Mouse (Mus musculus) spleen, adult 2 months (tissue): Measurements from ENCODE around the gene Hs6st3. TPM values are rescaled to one million over a fixed set of nuclear protein-coding genes. Genes with fewer than 3 reads are reported as not detected.

Source experiments
- DNase-seq, 2 experiments: peaks; one replicate each; pipeline versions ENCODE4 v3.0.0 to v3.0.0-alpha.2; 2012 to 2021; ENCODE audit warnings: low spot score in 2 of 2, low read depth in 1 of 2
- H3K27ac ChIP-seq: fragments of 200-500 bp; 2 replicates; pipeline ENCODE4 v1.5.1; 2012; ENCODE audit warnings: low read length, inconsistent platforms; ENCODE audit not compliant: insufficient read depth
- H3K27me3 ChIP-seq: fragments of 200-500 bp; 2 replicates; pipeline ENCODE4 v1.6.1; 2012; ENCODE audit warnings: mild to moderate bottlenecking, moderate library complexity, low read length, inconsistent platforms; ENCODE audit not compliant: control insufficient read depth, insufficient read depth
- H3K36me3 ChIP-seq: fragments of 200-500 bp; 2 replicates; pipeline ENCODE4 v1.6.1; 2012; ENCODE audit warnings: mild to moderate bottlenecking, low read length, inconsistent platforms; ENCODE audit not compliant: control insufficient read depth, insufficient read depth
- H3K4me1 ChIP-seq: fragments of 200-500 bp; 2 replicates; pipeline ENCODE4 v1.6.1; 2011; ENCODE audit warnings: inconsistent platforms; ENCODE audit not compliant: control insufficient read depth, insufficient read depth, insufficient read length
- H3K4me3 ChIP-seq: fragments of 200-500 bp; 2 replicates; pipeline ENCODE4 v1.5.1; 2011; ENCODE audit warnings: mild to moderate bottlenecking, inconsistent platforms; ENCODE audit not compliant: insufficient read depth, insufficient read length; ENCODE audit errors: extremely low read depth
- CTCF ChIP-seq: fragments of 200-500 bp; IDR thresholded peaks from 2 replicates; pipeline ENCODE4 v1.5.1; 2011; ENCODE audit warnings: mild to moderate bottlenecking, inconsistent platforms; ENCODE audit not compliant: insufficient read depth, insufficient read length, insufficient replicate concordance; ENCODE audit errors: extremely low read depth
- POLR2A ChIP-seq: fragments of 200-500 bp; IDR thresholded peaks from 2 replicates; pipeline ENCODE4 v1.6.1; 2011; ENCODE audit warnings: low read depth, low read length, inconsistent platforms
- WGBS: fragments of 180-500 bp; shearing (Covaris S2); methylation state at CpG from one replicate; pipeline ENCODE4 v1.1.7; 2018; 5-methylcytosine and 5-hydroxymethylcytosine counted together
- polyA plus RNA-seq: library from polyadenylated mRNA; depleted of rRNA; stranded (reverse); fragments of >200 nt; gene quantifications from 2 replicates; pipeline ENCODE4 v1.2.3, GENCODE M21; 2012

Gene Hs6st3
- polyA plus RNA-seq, 1 experiment = not detected

GRCm38 (mm10) chr14:119892922-119893321, 754.8 kb downstream of the Hs6st3 start:
- no peak for DNase-seq
- Histone ChIP-seq H3K36me3 (no peaks in the 10 kb centered on the region), H3K4me3 (no peak overlapping the region), H3K27ac (no peak overlapping the region), H3K4me1 (no peaks in the 10 kb centered on the region), H3K27me3 (no peaks in the 10 kb centered on the region)
- WGBS = 92% methylated on average over 8 of the region's 8 CpGs
- TF ChIP-seq CTCF = no peak
- no peak for TF ChIP-seq POLR2A

GRCm38 (mm10) chr14:119895097-119895496, 757.0 kb downstream of the Hs6st3 start:
- no peak for DNase-seq
- 93% methylated on average over 8 of the region's 8 CpGs for WGBS

GRCm38 (mm10) chr14:119895765-119896465, 757.8 kb downstream of the Hs6st3 start:
- WGBS = 25% methylated on average over 10 of the region's 10 CpGs

More at GRCm38 (mm10) chr14:119895097-119895496, 757.0 kb downstream of the Hs6st3 start:
- TF ChIP-seq POLR2A = no peak
- TF ChIP-seq CTCF = no peak
- Histone ChIP-seq H3K27me3 (no peaks in the 10 kb centered on the region), H3K4me3 (no peak overlapping the region), H3K36me3 (no peaks in the 10 kb centered on the region), H3K27ac (no peak overlapping the region), H3K4me1 (no peaks in the 10 kb centered on the region)

GRCm38 (mm10) chr14:119902486-119902885, 764.3 kb downstream of the Hs6st3 start:
- Histone ChIP-seq H3K27ac (no peak overlapping the region), H3K36me3 (no peaks in the 10 kb centered on the region), H3K4me1 (no peaks in the 10 kb centered on the region), H3K27me3 (no peaks in the 10 kb centered on the region), H3K4me3 (no peak overlapping the region)
- TF ChIP-seq CTCF (no peak), POLR2A (no peak)
- no peak for DNase-seq

More at GRCm38 (mm10) chr14:119895765-119896465, 757.8 kb downstream of the Hs6st3 start:
- Histone ChIP-seq H3K27ac (no peak overlapping the region), H3K4me3 (no peak overlapping the region), H3K4me1 (no peaks in the 10 kb centered on the region), H3K27me3 (no peaks in the 10 kb centered on the region), H3K36me3 (no peaks in the 10 kb centered on the region)
- DNase-seq = no peak
- TF ChIP-seq POLR2A = no peak
- no peak for TF ChIP-seq CTCF

- no peaks in the 10 kb centered on the region for H3K36me3 ChIP-seq
- TF ChIP-seq CTCF (no peak), POLR2A (no peak)
- H3K27ac ChIP-seq = no peak overlapping the region
- no peak for DNase-seq
- no peaks in the 10 kb centered on the region for H3K4me1 ChIP-seq
- WGBS = 85% methylated on average over 13 of the region's 13 CpGs
- no peak overlapping the region for H3K4me3 ChIP-seq
- H3K27me3 ChIP-seq = no peaks in the 10 kb centered on the region
Measured at GRCm38 (mm10) chr14:119908032-119908675, 770.0 kb downstream of the Hs6st3 start.

GRCm38 (mm10) chr14:119914508-119914907, 776.4 kb downstream of the Hs6st3 start:
- no peak for TF ChIP-seq POLR2A
- TF ChIP-seq CTCF = no peak
- WGBS = 73% methylated on average over 6 of the region's 6 CpGs
- no peak for DNase-seq
- H3K4me3 ChIP-seq = no peak overlapping the region
- no peaks in the 10 kb centered on the region for H3K4me1 ChIP-seq
- H3K27ac ChIP-seq = no peak overlapping the region
- no peaks in the 10 kb centered on the region for H3K27me3 ChIP-seq
- H3K36me3 ChIP-seq = no peaks in the 10 kb centered on the region
